Mouse (Mus musculus): ENCODE results near the gene Olfr1375. TPM values are rescaled to one million over a fixed set of nuclear protein-coding genes. Genes with fewer than 3 reads are reported as not detected.
"Not testable (repeated sequence)": the region's sequence is repeated elsewhere in the genome, so short reads cannot be mapped to it uniquely, and the experiment has no call there.

Gene Olfr1375
- polyA plus RNA-seq (2015; fragmentation: Nextera tagmentation; extraction: Ambion mirVana) = not detected in 2 replicates

- H3K9me3 ChIP-seq (ENCODE audit: control insufficient read depth, low read length); H3K4me1 ChIP-seq (replicated peaks; ENCODE audit: control insufficient read depth, insufficient read depth, low read length); H3K9ac ChIP-seq (replicated peaks; ENCODE audit: low read depth, low read length); H3K27ac ChIP-seq (ENCODE audit: low read length); H3K27me3 ChIP-seq (replicated peaks; ENCODE audit: control insufficient read depth, insufficient read depth, low read length); H3K4me2 ChIP-seq (ENCODE audit: low read length); H3K4me3 ChIP-seq (replicated peaks; ENCODE audit: low read length); ATAC-seq; H3K36me3 ChIP-seq (ENCODE audit: control insufficient read depth, insufficient read depth): not testable (repeated sequence)
- WGBS = 77% methylated on average over 3 of the region's 3 CpGs
Observed at GRCm38 (mm10) chr11:51047809-51048208, at the start of gene Olfr1375. Gene Olfr1375 (plus strand): TSS chr11:51048109.

GRCm38 (mm10) chr11:51003296-51003695, 44.6 kb upstream of the Olfr1375 start, which contains the start of gene Olfr51:
Gene Olfr51 (plus strand): TSS chr11:51003596.
- Histone ChIP-seq H3K9ac (replicated peaks; ENCODE audit: low read depth, low read length) (no peak within 1 kb of the TSS), H3K4me3 (replicated peaks; ENCODE audit: low read length) (no peak within 1 kb of the TSS), H3K36me3 (ENCODE audit: control insufficient read depth, insufficient read depth) (no peaks in the 10 kb centered on the region), H3K9me3 (ENCODE audit: control insufficient read depth, low read length) (no peaks in the 10 kb centered on the region), H3K27ac (ENCODE audit: low read length) (no peak within 1 kb of the TSS), H3K4me1 (replicated peaks; ENCODE audit: control insufficient read depth, insufficient read depth, low read length) (no peaks in the 10 kb centered on the region), H3K27me3 (replicated peaks; ENCODE audit: control insufficient read depth, insufficient read depth, low read length) (no peaks in the 10 kb centered on the region), H3K4me2 (ENCODE audit: low read length) (no peak within 1 kb of the TSS)
- WGBS = 85% methylated on average over 5 of the region's 5 CpGs
- ATAC-seq = no peak

GRCm38 (mm10) chr11:51011821-51012220, 36.1 kb upstream of the Olfr1375 start:
- no peak overlapping the region for H3K9ac ChIP-seq (replicated peaks; ENCODE audit: low read depth, low read length)
- 62% methylated on average over 5 of the region's 5 CpGs for WGBS
- no peak overlapping the region for H3K27ac ChIP-seq (ENCODE audit: low read length)
- no peaks in the 10 kb centered on the region for H3K9me3 ChIP-seq (ENCODE audit: control insufficient read depth, low read length)
- no peak overlapping the region for H3K4me3 ChIP-seq (replicated peaks; ENCODE audit: low read length)
- H3K4me1 ChIP-seq (replicated peaks; ENCODE audit: control insufficient read depth, insufficient read depth, low read length) = no peaks in the 10 kb centered on the region
- ATAC-seq = no peak
- H3K4me2 ChIP-seq (ENCODE audit: low read length) = no peak overlapping the region
- H3K36me3 ChIP-seq (ENCODE audit: control insufficient read depth, insufficient read depth) = no peaks in the 10 kb centered on the region
- no peaks in the 10 kb centered on the region for H3K27me3 ChIP-seq (replicated peaks; ENCODE audit: control insufficient read depth, insufficient read depth, low read length)

- no peaks in the 10 kb centered on the region for H3K36me3 ChIP-seq (ENCODE audit: control insufficient read depth, insufficient read depth)
- H3K9ac ChIP-seq (replicated peaks; ENCODE audit: low read depth, low read length) = no peak within 1 kb of the TSS
- H3K9me3 ChIP-seq (ENCODE audit: control insufficient read depth, low read length) = no peaks in the 10 kb centered on the region
- H3K4me2 ChIP-seq (ENCODE audit: low read length) = no peak within 1 kb of the TSS
- H3K4me3 ChIP-seq (replicated peaks; ENCODE audit: low read length) = no peak within 1 kb of the TSS
- H3K4me1 ChIP-seq (replicated peaks; ENCODE audit: control insufficient read depth, insufficient read depth, low read length) = no peaks in the 10 kb centered on the region
- ATAC-seq = no peak
- H3K27ac ChIP-seq (ENCODE audit: low read length) = no peak within 1 kb of the TSS
- no peaks in the 10 kb centered on the region for H3K27me3 ChIP-seq (replicated peaks; ENCODE audit: control insufficient read depth, insufficient read depth, low read length)
- WGBS = 69% methylated on average over 1 of the region's 1 CpGs
Observed at GRCm38 (mm10) chr11:51013936-51014335, 34.0 kb upstream of the Olfr1375 start, which contains the start of gene Olfr54. Gene Olfr54 (plus strand): TSS chr11:51014236.

- Histone ChIP-seq H3K27ac (ENCODE audit: low read length) (no peak overlapping the region), H3K9me3 (ENCODE audit: control insufficient read depth, low read length) (no peaks in the 10 kb centered on the region), H3K4me1 (replicated peaks; ENCODE audit: control insufficient read depth, insufficient read depth, low read length) (no peaks in the 10 kb centered on the region), H3K9ac (replicated peaks; ENCODE audit: low read depth, low read length) (no peak overlapping the region), H3K4me3 (replicated peaks; ENCODE audit: low read length) (no peak overlapping the region), H3K4me2 (ENCODE audit: low read length) (no peak overlapping the region), H3K36me3 (ENCODE audit: control insufficient read depth, insufficient read depth) (no peaks in the 10 kb centered on the region), H3K27me3 (replicated peaks; ENCODE audit: control insufficient read depth, insufficient read depth, low read length) (no peaks in the 10 kb centered on the region)
- 51% methylated on average over 2 of the region's 2 CpGs for WGBS
- ATAC-seq = no peak
Observed at GRCm38 (mm10) chr11:51016341-51016740, 31.6 kb upstream of the Olfr1375 start.

GRCm38 (mm10) chr11:51026811-51027210, 21.1 kb upstream of the Olfr1375 start:
- whole genome bisulfite sequencing = 96% methylated on average over 11 of the region's 11 CpGs
- H3K36me3 ChIP-seq (ENCODE audit: control insufficient read depth, insufficient read depth); ATAC-seq: not testable (repeated sequence)

GRCm38 (mm10) chr11:51029381-51029780, 18.5 kb upstream of the Olfr1375 start:
- not testable (repeated sequence) for H3K27ac ChIP-seq (ENCODE audit: low read length); H3K36me3 ChIP-seq (ENCODE audit: control insufficient read depth, insufficient read depth)
- WGBS = 82% methylated on average over 8 of the region's 8 CpGs

More at GRCm38 (mm10) chr11:51026811-51027210, 21.1 kb upstream of the Olfr1375 start:
- H3K4me3 ChIP-seq (replicated peaks; ENCODE audit: low read length); H3K27ac ChIP-seq (ENCODE audit: low read length); H3K9ac ChIP-seq (replicated peaks; ENCODE audit: low read depth, low read length); H3K4me2 ChIP-seq (ENCODE audit: low read length); H3K4me1 ChIP-seq (replicated peaks; ENCODE audit: control insufficient read depth, insufficient read depth, low read length); H3K9me3 ChIP-seq (ENCODE audit: control insufficient read depth, low read length); H3K27me3 ChIP-seq (replicated peaks; ENCODE audit: control insufficient read depth, insufficient read depth, low read length): not testable (repeated sequence)

GRCm38 (mm10) chr11:51030225-51030624, 17.7 kb upstream of the Olfr1375 start:
- Histone ChIP-seq H3K9ac (replicated peaks; ENCODE audit: low read depth, low read length) (no peak overlapping the region), H3K9me3 (ENCODE audit: control insufficient read depth, low read length) (no peaks in the 10 kb centered on the region), H3K36me3 (ENCODE audit: control insufficient read depth, insufficient read depth) (no peaks in the 10 kb centered on the region), H3K4me1 (replicated peaks; ENCODE audit: control insufficient read depth, insufficient read depth, low read length) (no peaks in the 10 kb centered on the region), H3K27ac (ENCODE audit: low read length) (no peak overlapping the region), H3K4me2 (ENCODE audit: low read length) (no peak overlapping the region), H3K4me3 (replicated peaks; ENCODE audit: low read length) (no peak overlapping the region), H3K27me3 (replicated peaks; ENCODE audit: control insufficient read depth, insufficient read depth, low read length) (no peaks in the 10 kb centered on the region)
- no peak for ATAC-seq
- WGBS = 87% methylated on average over 2 of the region's 2 CpGs

More at GRCm38 (mm10) chr11:51029381-51029780, 18.5 kb upstream of the Olfr1375 start:
- not testable (repeated sequence) for H3K9me3 ChIP-seq (ENCODE audit: control insufficient read depth, low read length); ATAC-seq; H3K27me3 ChIP-seq (replicated peaks; ENCODE audit: control insufficient read depth, insufficient read depth, low read length); H3K9ac ChIP-seq (replicated peaks; ENCODE audit: low read depth, low read length); H3K4me3 ChIP-seq (replicated peaks; ENCODE audit: low read length); H3K4me1 ChIP-seq (replicated peaks; ENCODE audit: control insufficient read depth, insufficient read depth, low read length); H3K4me2 ChIP-seq (ENCODE audit: low read length)

- H3K27ac ChIP-seq (ENCODE audit: low read length) = no peak overlapping the region
- H3K4me2 ChIP-seq (ENCODE audit: low read length) = no peak overlapping the region
- H3K9ac ChIP-seq (replicated peaks; ENCODE audit: low read depth, low read length) = no peak overlapping the region
- 29% methylated on average over 1 of the region's 1 CpGs for WGBS
- H3K9me3 ChIP-seq (ENCODE audit: control insufficient read depth, low read length) = no peaks in the 10 kb centered on the region
- no peak overlapping the region for H3K4me3 ChIP-seq (replicated peaks; ENCODE audit: low read length)
- ATAC-seq = no peak
- no peaks in the 10 kb centered on the region for H3K27me3 ChIP-seq (replicated peaks; ENCODE audit: control insufficient read depth, insufficient read depth, low read length)
- no peaks in the 10 kb centered on the region for H3K4me1 ChIP-seq (replicated peaks; ENCODE audit: control insufficient read depth, insufficient read depth, low read length)
- no peaks in the 10 kb centered on the region for H3K36me3 ChIP-seq (ENCODE audit: control insufficient read depth, insufficient read depth)
Observed at GRCm38 (mm10) chr11:51032851-51033250, 15.1 kb upstream of the Olfr1375 start.

- not testable (repeated sequence) for H3K4me3 ChIP-seq (replicated peaks; ENCODE audit: low read length); H3K4me2 ChIP-seq (ENCODE audit: low read length); H3K27ac ChIP-seq (ENCODE audit: low read length); H3K4me1 ChIP-seq (replicated peaks; ENCODE audit: control insufficient read depth, insufficient read depth, low read length); H3K27me3 ChIP-seq (replicated peaks; ENCODE audit: control insufficient read depth, insufficient read depth, low read length); H3K9me3 ChIP-seq (ENCODE audit: control insufficient read depth, low read length); H3K36me3 ChIP-seq (ENCODE audit: control insufficient read depth, insufficient read depth); H3K9ac ChIP-seq (replicated peaks; ENCODE audit: low read depth, low read length); ATAC-seq
Observed at GRCm38 (mm10) chr11:51034141-51034540, 13.8 kb upstream of the Olfr1375 start.
